23 mouse cellular contexts compared by ENCODE assay signal in genomic region chr1:72301845-72302244, GRCm38 (mm10). TPM values are rescaled to one million over a fixed set of nuclear protein-coding genes. Genes with fewer than 3 reads are reported as not detected.
A peak's percentile ranks its signal among the peaks of the same experiment; 100 is the strongest.
DNase-seq lines count a peak whose midpoint lies in the region; ATAC-seq and TF ChIP-seq lines count a peak whose summit lies in the region.
"Had no signal": no experiment of that assay in that cellular context is flagged by ENCODE, and none has a peak within 500 bp of the region (broad histone marks: within the 10 kb centered on the region; RNA-seq: fewer than 3 reads in every experiment).

No protein-coding gene starts in this region.

- no peaks in the 10 kb centered on the region for H3K27me3 ChIP-seq in hindbrain, postnatal 0 days (ENCODE audit: insufficient read depth, low read length)
- no peaks in the 10 kb centered on the region for H3K27me3 ChIP-seq in hindbrain, embryonic 10.5 days (ENCODE audit: insufficient read depth, poor library complexity, severe bottlenecking)
- H3K27me3 ChIP-seq in CH12.LX (replicated peaks) (no peaks in the 10 kb centered on the region), myocyte (ENCODE audit: control insufficient read depth, insufficient read depth, insufficient read length) (no peaks in the 10 kb centered on the region)
- H3K27me3 ChIP-seq in neural tube, embryonic 15.5 days (replicated peaks), result no peaks in the 10 kb centered on the region
- H3K27me3 ChIP-seq: embryonic facial prominence, embryonic 12.5 days; forebrain, embryonic 12.5 days; hindbrain, embryonic 13.5 days had no signal

- in situ Hi-C loops in CH12.LX (cut with MboI; ENCODE audit: low pct_ligation_motif_present, low pct_unique_long_range_greater_than_20kb, low sequenced_read_pairs), result loop anchor here (10.0 kb wide), 1 partner anchor 543 kb away; no protein-coding TSS in a partner anchor

- ATAC-seq in hindbrain, postnatal 0 days, result no peak
- ATAC-seq in neural tube, embryonic 15.5 days (ENCODE audit: low FRiP score), result no peak
- ATAC-seq: forebrain, embryonic 16.5 days; intestine, embryonic 16.5 days had no signal

- TF ChIP-seq POLR2A in CH12.LX (IDR thresholded peaks at IDR 0.05; ENCODE audit: low read depth, low read length) (no peak), myocyte (IDR thresholded peaks at IDR 0.05; ENCODE audit: insufficient read length, low read depth) (no peak)

- H3K9ac ChIP-seq in hindbrain, postnatal 0 days (replicated peaks; ENCODE audit: low read length), result no peak overlapping the region
- H3K9ac ChIP-seq in CH12.LX (ENCODE audit: insufficient read depth, low read depth), result no peak overlapping the region
- H3K9ac ChIP-seq in neural tube, embryonic 15.5 days (replicated peaks), result no peak overlapping the region
- H3K9ac ChIP-seq: embryonic facial prominence, embryonic 12.5 days; forebrain, embryonic 12.5 days; hindbrain, embryonic 13.5 days had no signal

- H3K4me1 ChIP-seq in hindbrain, postnatal 0 days (ENCODE audit: insufficient read depth, low read length), result no peaks in the 10 kb centered on the region
- H3K4me1 ChIP-seq in hindbrain, embryonic 10.5 days (replicated peaks), result peaks cover 4% of the 10 kb centered on the region; the same call in 1 of the 2 replicates
- peaks cover 0 to 9% of the 10 kb centered on the region in 2 experiments; a peak in 2 of 4 replicates for H3K4me1 ChIP-seq in CH12.LX (ENCODE audit: control insufficient read depth in 1 of 2, insufficient read depth in 2 of 2)
- H3K4me1 ChIP-seq in neural tube, embryonic 15.5 days, result 0 out of 2 replicates have a peak, but pooled peaks cover 3% of the 10 kb centered on the region
- H3K4me1 ChIP-seq: embryonic facial prominence, embryonic 12.5 days had no signal

- 92% methylated on average over 1 of the region's 1 CpGs for WGBS in hindbrain, postnatal 0 days
- WGBS in hindbrain, embryonic 10.5 days, result 87% methylated on average over 1 of the region's 1 CpGs
- WGBS in neural tube, embryonic 15.5 days, result 91% methylated on average over 1 of the region's 1 CpGs

- TF ChIP-seq EP300 in CH12.LX (IDR thresholded peaks at IDR 0.05; ENCODE audit: low read length), result no peak

- H3ac ChIP-seq in myocyte (ENCODE audit: control insufficient read depth, insufficient read length), result no peak overlapping the region

- no peak for TF ChIP-seq CTCF in hindbrain, postnatal 0 days (IDR thresholded peaks at IDR 0.05; ENCODE audit: low read depth)
- TF ChIP-seq CTCF in CH12.LX (conservative IDR thresholded peaks at IDR 0.05 in 1 of 2, IDR thresholded peaks at IDR 0.05 in 1 of 2; ENCODE audit: low read depth in 2 of 2, low read length in 2 of 2), result no peak

- H3K36me3 ChIP-seq in hindbrain, postnatal 0 days (ENCODE audit: insufficient read depth, low read length), result no peaks in the 10 kb centered on the region
- no peaks in the 10 kb centered on the region for H3K36me3 ChIP-seq in hindbrain, embryonic 10.5 days
- H3K36me3 ChIP-seq in CH12.LX (replicated peaks in 1 of 2; ENCODE audit: control insufficient read depth in 1 of 2, insufficient read depth in 1 of 2, low read length in 1 of 2) (no peaks in the 10 kb centered on the region), myocyte (ENCODE audit: control insufficient read depth, insufficient read depth) (no peaks in the 10 kb centered on the region)
- H3K36me3 ChIP-seq in neural tube, embryonic 15.5 days, result peaks cover 36% of the 10 kb centered on the region
- H3K36me3 ChIP-seq: embryonic facial prominence, embryonic 12.5 days had no signal

- H3K4me2 ChIP-seq in hindbrain, postnatal 0 days (ENCODE audit: low read depth, low read length), result no peak overlapping the region
- H3K4me2 ChIP-seq in CH12.LX (ENCODE audit: insufficient read depth, low read depth, poor library complexity, severe bottlenecking), result no peak overlapping the region
- H3K4me2 ChIP-seq in myocyte (ENCODE audit: low read depth), result no peak overlapping the region
- H3K4me2 ChIP-seq in neural tube, embryonic 15.5 days, result no peak overlapping the region
- H3K4me2 ChIP-seq: embryonic facial prominence, embryonic 12.5 days; forebrain, embryonic 12.5 days; hindbrain, embryonic 13.5 days had no signal

- H3K4me3 ChIP-seq in hindbrain, postnatal 0 days (ENCODE audit: low read length), result no peak overlapping the region
- no peak overlapping the region for H3K4me3 ChIP-seq in hindbrain, embryonic 10.5 days
- H3K4me3 ChIP-seq in CH12.LX (replicated peaks in 1 of 3; ENCODE audit: low read depth in 2 of 3, low read length in 2 of 3, poor library complexity in 1 of 3) (no peak overlapping the region), myocyte (no peak overlapping the region)
- no peak overlapping the region for H3K4me3 ChIP-seq in neural tube, embryonic 15.5 days (replicated peaks)
- H3K4me3 ChIP-seq: embryonic facial prominence, embryonic 12.5 days; forebrain, embryonic 12.5 days; gastrocnemius, adult 2 months; hindbrain, embryonic 13.5 days had no signal

- H3K9me3 ChIP-seq in hindbrain, postnatal 0 days (ENCODE audit: low read length), result no peaks in the 10 kb centered on the region
- no peaks in the 10 kb centered on the region for H3K9me3 ChIP-seq in hindbrain, embryonic 10.5 days
- H3K9me3 ChIP-seq in CH12.LX (replicated peaks; ENCODE audit: low read length), result no peaks in the 10 kb centered on the region
- H3K9me3 ChIP-seq in neural tube, embryonic 15.5 days (replicated peaks), result no peaks in the 10 kb centered on the region
- H3K9me3 ChIP-seq: embryonic facial prominence, embryonic 12.5 days; forebrain, embryonic 12.5 days; hindbrain, embryonic 13.5 days had no signal

- dilution Hi-C loops in CH12.LX (cut with MboI; ENCODE audit: extremely low pct_ligation_motif_present, extremely low pct_unique_long_range_greater_than_20kb, low sequenced_read_pairs), result no loop called here

- DNase-seq in hindbrain, postnatal 0 days (ENCODE audit: low spot score), result peak; percentile 16
- DNase-seq in hindbrain, embryonic 10.5 days (ENCODE audit: low spot score), result no peak
- DNase-seq in CH12.LX (ENCODE audit: extremely low read depth), result no peak
- peak; percentile 21 for DNase-seq in brain, adult 2 months (ENCODE audit: low read depth, low spot score)
- DNase-seq in thymus, postnatal 25 days, result no peak
- DNase-seq in left cerebral cortex, adult 11 months (ENCODE audit: low spot score), result no peak
- DNase-seq: adrenal gland, postnatal 10 days; cerebellum, adult 18-20 months; cerebellum, adult 9-11 months; cerebellum, postnatal 36 days; gastrocnemius, adult 2 months; gastrocnemius, postnatal 36 days; heart, adult 11 months; heart, postnatal 10 days; heart, postnatal 4 days; kidney, adult 9 months had no signal

- H3K27ac ChIP-seq in hindbrain, postnatal 0 days, result no peak overlapping the region
- H3K27ac ChIP-seq in hindbrain, embryonic 10.5 days, result no peak overlapping the region
- no peak overlapping the region for H3K27ac ChIP-seq in CH12.LX (ENCODE audit: insufficient read depth, low read depth)
- no peak overlapping the region for H3K27ac ChIP-seq in neural tube, embryonic 15.5 days (replicated peaks)
- H3K27ac ChIP-seq: embryonic facial prominence, embryonic 12.5 days; forebrain, embryonic 12.5 days; gastrocnemius, adult 2 months; hindbrain, embryonic 13.5 days had no signal

- H3K79me2 ChIP-seq in CH12.LX (replicated peaks; ENCODE audit: control insufficient read depth, extremely low read depth, insufficient read depth, poor library complexity, severe bottlenecking), result no peaks in the 10 kb centered on the region
- no peaks in the 10 kb centered on the region for H3K79me2 ChIP-seq in myocyte (ENCODE audit: control insufficient read depth, insufficient read depth)

- no peak for TF ChIP-seq RAD21 in CH12.LX (IDR thresholded peaks at IDR 0.05; ENCODE audit: low read depth, low read length)

TF ChIP-seq in CH12.LX, 34 proteins besides CTCF, POLR2A, EP300 and RAD21 (continues in another document):
- TF ChIP-seq TBP (conservative IDR thresholded peaks at IDR 0.05; ENCODE audit: low read depth, low read length), result no peak
- no peak for TF ChIP-seq ETS1 (conservative IDR thresholded peaks at IDR 0.05; ENCODE audit: low read depth, low read length)
- no peak for TF ChIP-seq PAX5 (IDR thresholded peaks at IDR 0.05; ENCODE audit: low read length)
- TF ChIP-seq SIN3A (IDR thresholded peaks at IDR 0.05; ENCODE audit: low read length), result no peak

TF ChIP-seq in myocyte, 11 proteins besides CTCF, POLR2A, EP300 and RAD21 (continues in another document):
- TF ChIP-seq E2F4 (IDR thresholded peaks at IDR 0.05; ENCODE audit: insufficient read depth), result no peak
- TF ChIP-seq MYOG (IDR thresholded peaks at IDR 0.05; ENCODE audit: control insufficient read depth in 1 of 3, insufficient read depth in 1 of 3, insufficient read length in 2 of 3, low read depth in 2 of 3), result no peak
- TF ChIP-seq USF1 (IDR thresholded peaks at IDR 0.05; ENCODE audit: low read depth), result peak; percentile 22

RNA-seq across cellular contexts. Expression of gene Xrcc5, which starts 5.4 kb away (rescaled TPM):
- total RNA-seq in hindbrain, postnatal 0 days (2014; rRNA removed), result 7.7 and 9.0 TPM in 2 replicates
- polyA plus RNA-seq in hindbrain, postnatal 0 days (2015; fragmentation: Nextera tagmentation; extraction: Ambion mirVana), result 15.7 and 16.2 TPM in 2 replicates
- 48.1 and 50.2 TPM in 2 replicates for polyA plus RNA-seq in hindbrain, embryonic 10.5 days (2016; fragmentation: Nextera tagmentation; extraction: Ambion mirVana)
- total RNA-seq in CH12.LX (2012; rRNA removed) (53.4 and 58.6 TPM in 2 replicates), CH12.LX (2014; rRNA removed) (83.5 and 93.1 TPM in 2 replicates)
- polyA plus RNA-seq in CH12.LX (2012; ENCODE audit: insufficient read length, low read depth) (60.3 and 62.6 TPM in 2 replicates), myocyte (2012; fragmentation: generic; extraction: Trizol) (23.5 TPM)
- 15.1 and 27.7 TPM in 2 replicates for polyA plus RNA-seq in neural tube, embryonic 15.5 days (2015; fragmentation: Nextera tagmentation; extraction: Ambion mirVana)

RNA-seq across cellular contexts. Expression of gene Tmem169, which starts 17.7 kb away (rescaled TPM):
- total RNA-seq in hindbrain, postnatal 0 days (2014; rRNA removed), result 25.3 and 37.2 TPM in 2 replicates
- 32.7 and 37.0 TPM in 2 replicates for polyA plus RNA-seq in hindbrain, postnatal 0 days (2015; fragmentation: Nextera tagmentation; extraction: Ambion mirVana)
- polyA plus RNA-seq in hindbrain, embryonic 10.5 days (2016; fragmentation: Nextera tagmentation; extraction: Ambion mirVana), result 9.3 and 17.4 TPM in 2 replicates
- total RNA-seq in CH12.LX (2012; rRNA removed), result 0.04 and 0.17 TPM in 2 replicates
- total RNA-seq in CH12.LX (2014; rRNA removed), result 0.26 TPM in 1 of 2 replicates, not detected in the other
- polyA plus RNA-seq in CH12.LX (2012; ENCODE audit: insufficient read length, low read depth), result not detected in 2 replicates
- 0.41 TPM for polyA plus RNA-seq in myocyte (2012; fragmentation: generic; extraction: Trizol)
- 30.9 and 32.8 TPM in 2 replicates for polyA plus RNA-seq in neural tube, embryonic 15.5 days (2015; fragmentation: Nextera tagmentation; extraction: Ambion mirVana)
- total RNA-seq: gastrocnemius, adult 2 months; gastrocnemius, postnatal 36 days had no signal

RNA-seq across cellular contexts. Expression of gene Pecr, which starts 17.7 kb away (rescaled TPM):
- total RNA-seq in hindbrain, postnatal 0 days (2014; rRNA removed), result 1.8 and 3.8 TPM in 2 replicates
- polyA plus RNA-seq in hindbrain, postnatal 0 days (2015; fragmentation: Nextera tagmentation; extraction: Ambion mirVana), result 13.5 and 14.4 TPM in 2 replicates
- polyA plus RNA-seq in hindbrain, embryonic 10.5 days (2016; fragmentation: Nextera tagmentation; extraction: Ambion mirVana), result 21.2 and 22.8 TPM in 2 replicates
- total RNA-seq in CH12.LX (2012; rRNA removed) (17.6 and 17.8 TPM in 2 replicates), CH12.LX (2014; rRNA removed) (21.3 and 21.4 TPM in 2 replicates)
- polyA plus RNA-seq in CH12.LX (2012; ENCODE audit: insufficient read length, low read depth) (24.8 and 26.5 TPM in 2 replicates), myocyte (2012; fragmentation: generic; extraction: Trizol) (13.7 TPM)
- 8.0 and 14.8 TPM in 2 replicates for polyA plus RNA-seq in neural tube, embryonic 15.5 days (2015; fragmentation: Nextera tagmentation; extraction: Ambion mirVana)

Comparison
In these comparisons a context has a peak if more than half of its experiments do, and no peak if none do; other contexts are left out.
1. DNase-seq: peak in hindbrain, postnatal 0 days (single experiment) and brain, adult 2 months (single experiment); none in hindbrain, embryonic 10.5 days (single experiment), CH12.LX (single experiment), thymus, postnatal 25 days (single experiment) and left cerebral cortex, adult 11 months (single experiment).